Mouse (Mus musculus): ENCODE results near the gene Cxcl17. TPM values are rescaled to one million over a fixed set of nuclear protein-coding genes. Genes with fewer than 3 reads are reported as not detected.

Gene Cxcl17
- polyA plus RNA-seq (2014; fragmentation: Illumina TruSeq; extraction: RNeasy Lipid Tissue Mini Kit (QIAGEN cat#74804); ENCODE audit: low replicate concordance), result not detected

DNA sequence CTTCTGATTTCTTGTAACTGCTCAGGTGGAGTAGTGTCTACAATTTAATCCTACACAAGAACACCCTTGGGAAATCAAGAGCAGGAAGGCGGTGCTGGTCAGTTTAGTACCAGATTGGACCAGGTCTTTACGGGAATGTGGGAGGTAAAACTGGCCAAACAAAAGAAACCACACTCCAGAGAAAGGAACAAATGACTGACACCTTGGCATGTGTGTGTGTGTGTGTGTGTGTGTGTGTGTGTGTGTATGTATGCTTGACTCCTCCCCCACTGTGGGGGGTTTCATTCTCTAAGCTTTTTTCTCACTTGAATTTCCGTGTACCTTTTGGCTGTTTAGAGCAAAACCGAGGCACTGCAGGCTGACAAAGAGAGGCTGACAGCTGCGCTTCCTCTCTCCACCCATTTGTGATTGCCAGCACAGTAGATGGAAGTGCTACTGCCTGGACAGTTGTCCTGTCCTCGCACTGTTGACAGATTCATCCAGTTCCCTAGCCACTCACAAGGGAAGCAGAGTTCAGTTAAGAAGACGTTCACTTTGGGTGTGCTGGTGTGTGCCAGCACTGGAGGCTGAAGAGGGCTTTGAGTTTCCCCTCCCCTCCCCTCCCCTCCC lies at the start of gene Cxcl17:
Gene Cxcl17 (minus strand): TSS at position 54 of the 609 bp plus-strand sequence.

DNA sequence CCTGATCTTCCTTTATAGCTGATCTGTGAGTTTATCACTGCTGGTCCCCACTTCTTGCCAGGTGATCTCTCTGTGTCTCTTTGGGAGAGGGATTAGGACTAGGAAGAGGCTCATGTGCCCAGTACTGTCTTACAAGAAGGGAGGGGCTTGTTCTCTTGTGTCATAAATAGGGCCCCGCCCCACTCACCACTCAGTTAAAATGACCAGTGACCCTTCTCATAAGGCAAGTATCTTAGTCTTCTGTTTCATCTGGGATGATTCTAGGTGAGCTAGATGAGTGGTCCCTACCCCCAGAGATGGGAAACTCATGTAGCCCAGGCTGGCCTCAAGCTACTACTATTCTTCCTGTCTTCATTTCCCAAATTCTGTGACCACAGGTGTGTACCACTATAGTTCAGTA lies 14.1 kb downstream of the Cxcl17 start, which contains the start of gene Lipe:
Gene Lipe (minus strand): TSS at position 101 of the 400 bp plus-strand sequence.

DNA sequence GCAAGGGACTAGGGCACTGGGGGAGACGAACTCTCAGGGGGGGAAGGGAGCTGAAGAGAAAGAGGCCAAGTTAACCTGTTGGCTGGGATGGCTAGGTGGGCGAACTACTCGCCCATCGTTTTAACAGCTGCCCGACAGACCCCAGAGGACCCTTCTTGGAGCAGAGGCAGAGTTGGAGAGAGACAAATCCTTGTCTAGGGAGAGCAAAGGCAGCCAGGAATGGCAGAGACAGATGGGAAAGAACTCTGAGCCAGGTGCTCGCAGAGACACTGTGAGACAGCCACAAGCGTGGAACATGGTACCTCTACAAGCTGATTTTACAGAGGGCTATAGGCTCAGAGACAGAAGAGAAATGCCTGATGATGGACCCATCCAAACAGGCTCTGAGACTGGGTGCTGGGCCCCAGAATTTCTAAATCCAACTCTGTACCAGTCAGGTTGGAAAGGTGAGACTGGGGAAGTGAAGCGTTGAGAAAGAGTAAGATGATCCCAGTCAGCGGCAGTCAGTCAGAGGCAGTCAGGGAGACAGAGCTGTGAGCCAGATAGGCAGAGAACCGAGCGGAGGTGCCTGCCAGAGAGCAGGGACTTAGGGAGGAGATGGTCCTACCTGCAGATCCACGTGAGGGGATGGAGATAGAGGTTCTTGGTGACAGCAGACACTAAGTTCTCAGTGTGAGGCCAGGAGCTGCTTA lies 43.5 kb downstream of the Cxcl17 start, which contains the start of gene Cnfn:
Gene Cnfn (minus strand): TSS at position 667 of the 692 bp plus-strand sequence.

Other genes with a start within 250 kb of the Cxcl17 start
- gene Pou2f2, start 233.2 kb downstream of the Cxcl17 start, polyA plus RNA-seq (2014; fragmentation: Illumina TruSeq; extraction: RNeasy Lipid Tissue Mini Kit (QIAGEN cat#74804); ENCODE audit: low replicate concordance), result 0.82 TPM
- 0.56 TPM for gene Dedd2, start 192.3 kb downstream of the Cxcl17 start, polyA plus RNA-seq (2014; fragmentation: Illumina TruSeq; extraction: RNeasy Lipid Tissue Mini Kit (QIAGEN cat#74804); ENCODE audit: low replicate concordance)
- gene Zfp526, start 191.5 kb downstream of the Cxcl17 start, polyA plus RNA-seq (2014; fragmentation: Illumina TruSeq; extraction: RNeasy Lipid Tissue Mini Kit (QIAGEN cat#74804); ENCODE audit: low replicate concordance), result 0.56 TPM
- 7.5 TPM for gene Gsk3a, start 175.0 kb downstream of the Cxcl17 start, polyA plus RNA-seq (2014; fragmentation: Illumina TruSeq; extraction: RNeasy Lipid Tissue Mini Kit (QIAGEN cat#74804); ENCODE audit: low replicate concordance)
- gene Erf, start 162.1 kb downstream of the Cxcl17 start, polyA plus RNA-seq (2014; fragmentation: Illumina TruSeq; extraction: RNeasy Lipid Tissue Mini Kit (QIAGEN cat#74804); ENCODE audit: low replicate concordance), result 0.93 TPM
- gene Cic, start 145.2 kb downstream of the Cxcl17 start, polyA plus RNA-seq (2014; fragmentation: Illumina TruSeq; extraction: RNeasy Lipid Tissue Mini Kit (QIAGEN cat#74804); ENCODE audit: low replicate concordance), result 12.5 TPM
- 1.6 TPM for gene Pafah1b3, start 114.9 kb downstream of the Cxcl17 start, polyA plus RNA-seq (2014; fragmentation: Illumina TruSeq; extraction: RNeasy Lipid Tissue Mini Kit (QIAGEN cat#74804); ENCODE audit: low replicate concordance)
- gene Prr19, start 111.5 kb downstream of the Cxcl17 start, polyA plus RNA-seq (2014; fragmentation: Illumina TruSeq; extraction: RNeasy Lipid Tissue Mini Kit (QIAGEN cat#74804); ENCODE audit: low replicate concordance), result not detected
- gene Tmem145, start 106.8 kb downstream of the Cxcl17 start, polyA plus RNA-seq (2014; fragmentation: Illumina TruSeq; extraction: RNeasy Lipid Tissue Mini Kit (QIAGEN cat#74804); ENCODE audit: low replicate concordance), result not detected
- 0.30 TPM for gene Megf8, start 95.7 kb downstream of the Cxcl17 start, polyA plus RNA-seq (2014; fragmentation: Illumina TruSeq; extraction: RNeasy Lipid Tissue Mini Kit (QIAGEN cat#74804); ENCODE audit: low replicate concordance)
- gene Cnfn, start 43.2 kb downstream of the Cxcl17 start, polyA plus RNA-seq (2014; fragmentation: Illumina TruSeq; extraction: RNeasy Lipid Tissue Mini Kit (QIAGEN cat#74804); ENCODE audit: low replicate concordance), result not detected
- 0.52 TPM for gene Lipe, start 14.2 kb downstream of the Cxcl17 start, polyA plus RNA-seq (2014; fragmentation: Illumina TruSeq; extraction: RNeasy Lipid Tissue Mini Kit (QIAGEN cat#74804); ENCODE audit: low replicate concordance)
- 423 TPM for gene Ceacam1, start 64.7 kb upstream of the Cxcl17 start, polyA plus RNA-seq (2014; fragmentation: Illumina TruSeq; extraction: RNeasy Lipid Tissue Mini Kit (QIAGEN cat#74804); ENCODE audit: low replicate concordance)
- 0.71 TPM for gene Ceacam2, start 127.0 kb upstream of the Cxcl17 start, polyA plus RNA-seq (2014; fragmentation: Illumina TruSeq; extraction: RNeasy Lipid Tissue Mini Kit (QIAGEN cat#74804); ENCODE audit: low replicate concordance)
- gene Erich4, start 203.0 kb upstream of the Cxcl17 start, polyA plus RNA-seq (2014; fragmentation: Illumina TruSeq; extraction: RNeasy Lipid Tissue Mini Kit (QIAGEN cat#74804); ENCODE audit: low replicate concordance), result 3.4 TPM
- 32.4 TPM for gene Dmac2, start 206.5 kb upstream of the Cxcl17 start, polyA plus RNA-seq (2014; fragmentation: Illumina TruSeq; extraction: RNeasy Lipid Tissue Mini Kit (QIAGEN cat#74804); ENCODE audit: low replicate concordance)
- gene B3gnt8, start 213.8 kb upstream of the Cxcl17 start, polyA plus RNA-seq (2014; fragmentation: Illumina TruSeq; extraction: RNeasy Lipid Tissue Mini Kit (QIAGEN cat#74804); ENCODE audit: low replicate concordance), result not detected
- not detected for gene Bckdha, start 246.1 kb upstream of the Cxcl17 start, polyA plus RNA-seq (2014; fragmentation: Illumina TruSeq; extraction: RNeasy Lipid Tissue Mini Kit (QIAGEN cat#74804); ENCODE audit: low replicate concordance)
- gene Exosc5, start 246.3 kb upstream of the Cxcl17 start, polyA plus RNA-seq (2014; fragmentation: Illumina TruSeq; extraction: RNeasy Lipid Tissue Mini Kit (QIAGEN cat#74804); ENCODE audit: low replicate concordance), result 0.89 TPM

Data from small intestine, adult 10 weeks (tissue).